In the genomic region with DNA sequence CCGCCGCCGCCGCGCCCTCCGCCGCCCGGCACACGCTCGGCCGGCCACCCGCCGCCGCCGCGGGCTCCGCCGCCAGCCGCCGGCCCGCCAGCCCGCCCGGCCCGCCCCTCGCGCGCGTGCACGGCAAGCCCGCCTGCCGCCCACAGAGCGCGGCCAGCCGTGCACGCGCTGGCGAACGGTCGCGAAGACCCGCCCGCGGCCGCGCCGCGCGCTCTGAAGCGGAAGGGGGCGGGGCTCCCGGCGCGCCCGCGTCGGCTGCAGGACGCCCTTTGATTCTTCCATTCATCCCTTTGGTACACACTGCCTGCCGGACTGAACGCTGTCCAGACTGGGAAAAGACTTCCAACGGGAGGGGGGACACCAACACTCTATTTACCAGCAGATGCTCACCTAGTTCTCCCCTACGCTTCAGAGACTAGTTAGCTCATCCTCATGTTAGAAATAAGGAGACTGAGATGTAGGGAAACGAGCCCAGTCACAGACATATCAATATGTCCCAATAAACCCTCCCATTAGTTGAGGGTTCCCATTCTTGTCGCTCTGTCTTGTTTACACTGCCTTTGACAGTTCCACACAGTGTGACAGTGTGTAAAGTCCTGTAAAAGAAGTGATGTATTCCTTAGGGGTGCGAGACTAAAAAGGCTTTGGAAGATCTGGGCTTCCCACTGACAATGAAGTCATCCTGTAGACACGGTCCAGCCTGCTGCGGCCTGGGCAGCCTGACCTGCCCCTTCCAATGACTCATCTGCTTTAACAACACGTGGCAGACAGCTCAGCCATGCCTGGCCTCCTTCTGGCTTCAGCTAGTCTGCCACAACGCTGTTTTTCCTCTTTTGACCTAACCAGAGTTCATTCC, we compare ENCODE assay signal across 7 mouse cellular contexts. TPM values are rescaled to one million over a fixed set of nuclear protein-coding genes. Genes with fewer than 3 reads are reported as not detected.
DNase-seq lines count a peak whose midpoint lies in the region; ATAC-seq and TF ChIP-seq lines count a peak whose summit lies in the region.

A gene (minus strand): TSS at position 58 of the 856 bp plus-strand sequence.

- H3K4me3 ChIP-seq in intestine, postnatal 0 days (ENCODE audit: low read depth, low read length) = peak within 1 kb of the TSS; percentile 93
- H3K4me3 ChIP-seq in midbrain, embryonic 12.5 days = peak within 1 kb of the TSS; percentile 98
- peak within 1 kb of the TSS; percentile 83 for H3K4me3 ChIP-seq in small intestine, adult 2 months (ENCODE audit: low read depth, low read length)

- H3K9me3 ChIP-seq in intestine, postnatal 0 days (ENCODE audit: control insufficient read depth) = no peaks in the 10 kb centered on the region
- H3K9me3 ChIP-seq in midbrain, embryonic 12.5 days = peaks cover 5% of the 10 kb centered on the region; the same call in 1 of the 2 replicates

- H3K9ac ChIP-seq in intestine, postnatal 0 days (ENCODE audit: low read depth, low read length) = peak within 1 kb of the TSS; percentile 91
- H3K9ac ChIP-seq in midbrain, embryonic 12.5 days (replicated peaks) = peak within 1 kb of the TSS; percentile 93

- no peaks in the 10 kb centered on the region for H3K36me3 ChIP-seq in intestine, postnatal 0 days (ENCODE audit: control insufficient read depth, insufficient read depth)
- no peaks in the 10 kb centered on the region for H3K36me3 ChIP-seq in midbrain, embryonic 12.5 days
- H3K36me3 ChIP-seq in small intestine, adult 2 months (ENCODE audit: control insufficient read depth, insufficient read depth, low read length) = no peaks in the 10 kb centered on the region

- peak within 1 kb of the TSS; percentile 90 for H3K27ac ChIP-seq in intestine, postnatal 0 days (ENCODE audit: low read depth, low read length)
- peak within 1 kb of the TSS; percentile 96 for H3K27ac ChIP-seq in midbrain, embryonic 12.5 days (replicated peaks)
- peak within 1 kb of the TSS; percentile 64 for H3K27ac ChIP-seq in small intestine, adult 2 months (ENCODE audit: insufficient read depth, low read depth, low read length)

- WGBS in intestine, postnatal 0 days = 2% methylated on average over 36 of the region's 68 CpGs
- 2% methylated on average over 51 of the region's 68 CpGs for WGBS in midbrain, embryonic 12.5 days
- 3% methylated on average over 68 of the region's 68 CpGs for WGBS in small intestine, adult 2 months

- H3K27me3 ChIP-seq in intestine, postnatal 0 days (replicated peaks; ENCODE audit: control insufficient read depth, insufficient read depth, low read length) = no peaks in the 10 kb centered on the region
- no peaks in the 10 kb centered on the region for H3K27me3 ChIP-seq in midbrain, embryonic 12.5 days
- H3K27me3 ChIP-seq in small intestine, adult 2 months (ENCODE audit: control insufficient read depth, insufficient read depth, low read length) = no peaks in the 10 kb centered on the region

- peak within 1 kb of the TSS; percentile 83 for H3K4me2 ChIP-seq in intestine, postnatal 0 days (replicated peaks; ENCODE audit: low read depth)
- H3K4me2 ChIP-seq in midbrain, embryonic 12.5 days (replicated peaks) = peak within 1 kb of the TSS; percentile 68

- H3K4me1 ChIP-seq in intestine, postnatal 0 days (replicated peaks; ENCODE audit: control insufficient read depth, insufficient read depth, low read length) = no peaks in the 10 kb centered on the region
- H3K4me1 ChIP-seq in midbrain, embryonic 12.5 days = peaks cover 24% of the 10 kb centered on the region
- H3K4me1 ChIP-seq in small intestine, adult 2 months (ENCODE audit: control insufficient read depth, insufficient read depth, insufficient read length, low read length) = peaks cover 8% of the 10 kb centered on the region; the same call in 1 of the 2 replicates

- intact Hi-C loops in left cerebral cortex, postnatal 4 days (cut with DNase I) = no loop called here

- TF ChIP-seq POLR2A in small intestine, adult 2 months (IDR thresholded peaks at IDR 0.05; ENCODE audit: low read depth, low read length) = no peak

- no peak for TF ChIP-seq CTCF in intestine, postnatal 0 days (IDR thresholded peaks at IDR 0.05; ENCODE audit: low read depth)
- no peak for TF ChIP-seq CTCF in small intestine, adult 2 months (IDR thresholded peaks at IDR 0.05; ENCODE audit: extremely low read depth, insufficient read length, insufficient replicate concordance, low read depth, low read length)

- ATAC-seq in intestine, postnatal 0 days = peak; percentile 93
- peak; percentile 90 for ATAC-seq in midbrain, embryonic 12.5 days (ENCODE audit: low FRiP score, low read depth)

- peak; percentile 74 for DNase-seq in adrenal gland, adult 8-10 months
- DNase-seq in embryo, embryonic 9.5 days (ENCODE audit: extremely low spot score) = peak; percentile 81
- no peak for DNase-seq in gonadal fat pad, adult 2 months (ENCODE audit: low read depth)
- peak; percentile 89 for DNase-seq in left cerebral cortex, postnatal 4 days

RNA-seq across cellular contexts. Expression of the gene that starts here (rescaled TPM):
- total RNA-seq in adrenal gland, adult 8-10 months (2022) = 10 to 100 TPM; 34.5 to 54.7 (median 45.6) TPM
- 42.0 and 43.6 TPM in 2 replicates for polyA plus RNA-seq in gonadal fat pad, adult 2 months (2012; rRNA removed)
- 9.6 TPM in 2 replicates for polyA plus RNA-seq in intestine, postnatal 0 days (2015; fragmentation: Nextera tagmentation; extraction: Ambion mirVana)
- total RNA-seq in left cerebral cortex, postnatal 4 days (2021) = 100 to 1,000 TPM; 187 to 192 TPM
- 37.4 and 38.8 TPM in 2 replicates for polyA plus RNA-seq in midbrain, embryonic 12.5 days (2016; fragmentation: Nextera tagmentation; extraction: Ambion mirVana)
- polyA plus RNA-seq in small intestine, adult 2 months (2012; rRNA removed) = 107 and 224 TPM in 2 replicates
